Mouse (Mus musculus): Measurements from ENCODE around the gene Foxl2.

Foxl2 gene

DNA sequence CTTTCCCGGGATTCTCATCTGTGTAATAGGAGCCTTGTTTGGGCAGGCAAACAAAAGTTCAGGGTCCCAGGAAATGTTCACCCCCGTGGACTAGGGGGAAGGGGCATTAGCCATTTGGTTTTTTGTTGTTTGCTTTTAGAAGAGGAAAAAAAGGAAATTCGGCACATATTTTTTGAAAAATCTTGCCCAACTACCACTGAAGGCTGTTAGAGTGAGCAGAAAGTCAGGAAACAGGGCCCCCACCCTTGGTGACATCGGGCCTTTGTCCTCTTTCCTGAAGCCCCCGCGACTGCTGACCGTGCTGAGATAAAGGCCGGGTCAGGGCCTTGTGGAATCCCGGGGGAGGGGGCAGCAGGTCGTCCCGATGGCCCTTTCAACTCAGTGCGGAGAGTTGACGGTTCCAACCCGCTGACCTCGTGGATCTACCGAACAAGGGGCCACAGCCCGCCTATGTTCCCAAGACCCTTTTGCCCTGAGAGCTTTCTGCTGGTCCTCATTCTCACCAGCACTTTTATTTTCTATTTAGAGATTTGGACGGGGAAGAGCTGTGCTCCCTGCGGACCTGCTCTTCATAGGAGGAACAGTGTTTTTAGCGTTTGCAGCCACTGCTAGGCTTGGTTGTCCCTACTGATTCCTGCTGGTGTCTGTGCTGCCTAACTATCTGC is 7.5 kb downstream of the Foxl2 start:
- no peak for DNase-seq (ENCODE audit: low spot score)

GRCm38 (mm10) chr9:98963661-98964060 is 8.6 kb downstream of the Foxl2 start:
- DNase-seq (ENCODE audit: low spot score): no peak

DNA sequence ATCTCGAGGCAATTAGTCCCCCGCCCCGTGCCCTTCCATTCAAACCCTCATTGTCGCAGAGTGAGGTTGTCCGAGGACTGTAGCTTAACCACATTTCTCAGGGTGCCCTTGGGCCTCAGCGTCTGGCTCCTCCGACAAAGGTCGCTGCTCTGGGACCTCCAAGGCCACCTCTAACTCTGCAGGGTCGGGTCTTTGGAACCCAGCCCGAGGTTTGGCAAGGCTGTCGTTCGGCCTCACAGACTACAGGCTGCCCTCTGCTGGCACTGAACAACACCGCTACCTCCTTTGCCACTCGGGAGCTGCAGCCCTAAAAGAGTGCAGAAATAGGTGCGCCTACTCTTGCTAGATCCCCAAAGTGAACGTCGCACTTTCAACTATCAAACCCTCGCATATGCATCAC is 10.0 kb downstream of the Foxl2 start:
- no peak for DNase-seq (ENCODE audit: low spot score)

GRCm38 (mm10) chr9:98973101-98973521 is 18.0 kb downstream of the Foxl2 start:
- no peak for DNase-seq (ENCODE audit: low spot score)

DNA sequence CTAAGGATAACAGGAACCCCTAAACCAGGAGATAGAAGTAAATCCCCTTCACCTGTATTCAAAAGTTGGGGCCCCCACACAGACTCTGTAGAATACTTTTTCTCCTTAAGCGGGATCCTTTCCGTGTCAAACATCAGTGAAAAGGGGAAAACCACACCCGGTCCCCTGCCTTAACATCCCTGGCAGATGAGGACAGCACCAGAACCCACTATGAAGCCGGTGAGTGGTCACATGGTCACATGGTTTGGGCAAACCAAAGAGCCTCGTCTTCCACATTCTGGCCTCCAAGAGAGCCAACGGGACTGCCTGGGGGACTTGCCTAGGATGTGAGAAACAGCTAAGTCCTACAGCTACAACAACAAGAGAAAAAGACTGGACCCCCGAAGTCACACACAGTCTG is 18.5 kb downstream of the Foxl2 start:
- no peak for DNase-seq (ENCODE audit: low spot score)

GRCm38 (mm10) chr9:98974898-98975297 is 19.8 kb downstream of the Foxl2 start:
- DNase-seq (ENCODE audit: low spot score): no peak

- no peak for DNase-seq (ENCODE audit: low spot score)
These were observed 21.0 kb downstream of the Foxl2 start for GRCm38 (mm10) chr9:98976081-98976480.

GRCm38 (mm10) chr9:98976520-98976919 is 21.4 kb downstream of the Foxl2 start:
- no peak for DNase-seq (ENCODE audit: low spot score)

GRCm38 (mm10) chr9:98979431-98980416 is 24.6 kb downstream of the Foxl2 start:
- DNase-seq (ENCODE audit: low spot score): peak; percentile 92

DNA sequence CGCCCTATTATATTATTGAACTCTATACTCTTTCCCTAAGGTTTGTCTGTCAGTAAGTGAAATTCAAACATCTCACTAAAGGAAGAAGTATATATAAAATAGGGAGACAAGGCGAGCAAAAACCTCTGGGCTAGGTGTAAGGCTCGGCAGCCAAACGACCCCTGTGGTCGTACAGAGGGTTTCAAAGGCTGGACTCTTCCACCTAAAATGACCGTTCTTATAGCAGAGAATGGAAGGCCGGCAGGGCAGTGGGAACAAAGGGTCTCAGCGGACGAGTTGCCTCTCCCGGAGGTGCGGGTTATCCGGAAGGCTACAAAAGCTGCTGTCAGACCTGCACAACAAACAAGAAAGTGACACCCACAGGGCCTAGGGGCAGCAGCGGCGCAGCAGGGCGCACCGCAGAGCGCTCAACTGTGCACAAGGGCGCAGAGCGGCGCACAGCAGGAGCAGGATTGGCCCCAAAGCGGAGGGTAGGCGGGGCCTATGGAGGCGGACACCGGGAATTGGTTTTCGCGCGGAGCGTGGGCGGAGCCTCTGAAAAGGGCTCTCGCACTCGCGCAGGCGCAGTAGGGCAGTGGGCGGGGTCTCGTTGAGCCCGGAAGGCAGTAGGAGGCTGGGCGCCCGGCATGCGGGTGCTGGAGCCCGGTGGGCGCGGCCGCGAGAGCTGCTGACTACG is 30.9 kb downstream of the Foxl2 start, which contains the start of gene Faim:
Gene Faim (plus strand): TSS at position 574 of the 676 bp plus-strand sequence.
- peak; percentile 100 for DNase-seq (ENCODE audit: low spot score)

- peak; percentile 32 for DNase-seq (ENCODE audit: low spot score)
These were observed 31.5 kb downstream of the Foxl2 start for GRCm38 (mm10) chr9:98986476-98987096.

DNA sequence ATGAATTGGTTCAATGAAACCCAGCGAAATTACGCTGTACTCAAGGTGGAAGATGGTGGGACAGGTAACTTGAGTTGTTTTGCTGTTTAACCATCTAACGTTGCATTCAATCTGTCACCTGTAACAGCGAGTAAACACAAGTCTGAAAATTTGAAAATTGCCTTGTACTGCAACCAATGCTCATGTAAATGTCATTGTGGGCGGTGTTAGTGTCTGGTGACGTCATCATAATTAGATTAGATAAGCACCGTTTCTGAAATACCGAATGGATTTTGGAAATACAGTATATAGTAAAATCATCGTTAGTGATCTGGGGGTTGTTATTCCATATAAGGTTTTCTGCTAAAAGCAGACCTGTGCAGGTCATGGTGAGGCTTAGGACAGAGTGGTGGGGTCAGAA is 32.0 kb downstream of the Foxl2 start:
- DNase-seq (ENCODE audit: low spot score): no peak

- DNase-seq (ENCODE audit: low spot score): no peak
These were observed 39.0 kb downstream of the Foxl2 start for GRCm38 (mm10) chr9:98994103-98994502.

DNA sequence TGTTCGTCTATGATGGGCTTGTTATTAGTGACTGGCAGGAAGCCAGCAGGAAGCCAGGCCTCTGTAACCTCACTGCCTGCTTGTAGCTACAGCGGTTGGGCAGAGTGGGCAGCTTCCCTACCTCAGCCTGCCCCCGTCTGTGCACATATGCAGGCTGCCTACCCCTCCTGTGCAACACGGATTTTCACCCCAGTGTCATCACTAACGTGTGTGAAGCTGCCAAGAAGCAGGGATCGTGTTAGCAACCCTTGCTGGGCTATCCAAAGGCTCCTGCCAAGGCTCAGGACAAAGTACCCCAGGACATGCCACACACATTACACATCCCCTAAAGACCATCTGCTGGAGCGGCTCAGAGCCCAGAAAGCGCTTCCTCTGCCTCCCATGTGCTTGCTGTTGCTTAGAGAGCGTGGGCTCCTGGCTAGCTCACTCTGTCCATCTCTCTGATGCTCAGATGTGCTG is 44.8 kb downstream of the Foxl2 start:
- DNase-seq (ENCODE audit: low spot score): no peak

DNA sequence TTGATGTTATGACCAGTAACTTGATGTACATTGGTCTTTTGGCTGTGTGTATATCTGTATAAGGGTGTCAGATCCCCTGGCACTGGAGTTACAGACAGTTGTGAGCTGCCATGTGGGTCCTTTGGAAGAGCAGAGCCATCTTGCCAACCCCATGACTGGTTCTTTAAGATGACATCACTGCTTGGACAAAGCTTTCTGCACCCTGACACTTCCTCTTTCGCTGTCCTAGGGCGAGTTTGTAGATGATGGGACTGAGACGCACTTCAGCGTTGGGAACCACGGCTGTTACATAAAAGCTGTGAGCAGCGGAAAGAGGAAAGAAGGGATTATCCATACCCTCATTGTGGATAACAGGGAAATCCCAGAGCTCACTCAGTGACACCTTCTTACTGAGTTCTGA is 46.2 kb downstream of the Foxl2 start:
- no peak for DNase-seq (ENCODE audit: low spot score)
